Mouse (Mus musculus): ENCODE data around the gene Trio. TPM values are rescaled to one million over a fixed set of nuclear protein-coding genes. Genes with fewer than 3 reads are reported as not detected.
"Not testable (repeated sequence)": the region's sequence is repeated elsewhere in the genome, so short reads cannot be mapped to it uniquely, and the experiment has no call there.

The Trio gene
- polyA plus RNA-seq, 1 experiment, result 49.9 TPM

- Histone ChIP-seq H3K27ac (ENCODE audit: insufficient read depth, low read depth, low read length) (no peak overlapping the region), H3K4me1 (ENCODE audit: control insufficient read depth, insufficient read depth, low read length) (no peaks in the 10 kb centered on the region), H3K4me3 (ENCODE audit: insufficient read depth, low read length) (no peak overlapping the region)
- no peak for TF ChIP-seq POLR2A (IDR thresholded peaks at IDR 0.05; ENCODE audit: borderline replicate concordance, low read depth, low read length)
- no peak for TF ChIP-seq CTCF (IDR thresholded peaks at IDR 0.05; ENCODE audit: low read depth, low read length)
Measured at GRCm38 (mm10) chr15:27744995-27745394, 280.7 kb downstream of the Trio start.

- H3K4me3 ChIP-seq (ENCODE audit: insufficient read depth, low read length), result no peak overlapping the region
- H3K27ac ChIP-seq (ENCODE audit: insufficient read depth, low read depth, low read length), result no peak overlapping the region
- H3K4me1 ChIP-seq (ENCODE audit: control insufficient read depth, insufficient read depth, low read length), result no peaks in the 10 kb centered on the region
- no peak for TF ChIP-seq POLR2A (IDR thresholded peaks at IDR 0.05; ENCODE audit: borderline replicate concordance, low read depth, low read length)
- TF ChIP-seq CTCF (IDR thresholded peaks at IDR 0.05; ENCODE audit: low read depth, low read length), result no peak
Measured at GRCm38 (mm10) chr15:27740080-27740479, 285.6 kb downstream of the Trio start.

- Histone ChIP-seq H3K4me1 (ENCODE audit: control insufficient read depth, insufficient read depth, low read length) (no peaks in the 10 kb centered on the region), H3K4me3 (ENCODE audit: insufficient read depth, low read length) (no peak overlapping the region), H3K27ac (ENCODE audit: insufficient read depth, low read depth, low read length) (no peak overlapping the region)
- TF ChIP-seq CTCF (IDR thresholded peaks at IDR 0.05; ENCODE audit: low read depth, low read length) (no peak), POLR2A (IDR thresholded peaks at IDR 0.05; ENCODE audit: borderline replicate concordance, low read depth, low read length) (no peak)
Measured at GRCm38 (mm10) chr15:27731818-27732217, 293.8 kb downstream of the Trio start.

- Histone ChIP-seq H3K27ac (ENCODE audit: insufficient read depth, low read depth, low read length) (peak overlapping the region; percentile 97), H3K4me1 (ENCODE audit: control insufficient read depth, insufficient read depth, low read length) (peaks cover 32% of the 10 kb centered on the region), H3K4me3 (ENCODE audit: insufficient read depth, low read length) (no peak overlapping the region)
- TF ChIP-seq CTCF (IDR thresholded peaks at IDR 0.05; ENCODE audit: low read depth, low read length), result no peak
- TF ChIP-seq POLR2A (IDR thresholded peaks at IDR 0.05; ENCODE audit: borderline replicate concordance, low read depth, low read length), result no peak
Measured at GRCm38 (mm10) chr15:27726228-27726627, 299.4 kb downstream of the Trio start.

GRCm38 (mm10) chr15:27724796-27725680 is 300.6 kb downstream of the Trio start:
- TF ChIP-seq CTCF (IDR thresholded peaks at IDR 0.05; ENCODE audit: low read depth, low read length), result no peak
- no peak for TF ChIP-seq POLR2A (IDR thresholded peaks at IDR 0.05; ENCODE audit: borderline replicate concordance, low read depth, low read length)
- Histone ChIP-seq H3K27ac (ENCODE audit: insufficient read depth, low read depth, low read length) (peak overlapping the region; percentile 97), H3K4me3 (ENCODE audit: insufficient read depth, low read length) (peak overlapping the region; percentile 31), H3K4me1 (ENCODE audit: control insufficient read depth, insufficient read depth, low read length) (peaks cover 32% of the 10 kb centered on the region)

- Histone ChIP-seq H3K4me1 (ENCODE audit: control insufficient read depth, insufficient read depth, low read length) (peaks cover 32% of the 10 kb centered on the region), H3K27ac (ENCODE audit: insufficient read depth, low read depth, low read length) (peak overlapping the region; percentile 97), H3K4me3 (ENCODE audit: insufficient read depth, low read length) (peak overlapping the region; percentile 31)
- TF ChIP-seq POLR2A (IDR thresholded peaks at IDR 0.05; ENCODE audit: borderline replicate concordance, low read depth, low read length) (no peak), CTCF (IDR thresholded peaks at IDR 0.05; ENCODE audit: low read depth, low read length) (no peak)
Measured at GRCm38 (mm10) chr15:27724298-27724697, 301.4 kb downstream of the Trio start.

GRCm38 (mm10) chr15:27723746-27724145 is 301.9 kb downstream of the Trio start:
- TF ChIP-seq POLR2A (IDR thresholded peaks at IDR 0.05; ENCODE audit: borderline replicate concordance, low read depth, low read length) (no peak), CTCF (IDR thresholded peaks at IDR 0.05; ENCODE audit: low read depth, low read length) (no peak)
- H3K27ac ChIP-seq (ENCODE audit: insufficient read depth, low read depth, low read length), result peak overlapping the region; percentile 97
- peaks cover 37% of the 10 kb centered on the region for H3K4me1 ChIP-seq (ENCODE audit: control insufficient read depth, insufficient read depth, low read length)
- H3K4me3 ChIP-seq (ENCODE audit: insufficient read depth, low read length), result no peak overlapping the region

GRCm38 (mm10) chr15:27720297-27720696 is 305.4 kb downstream of the Trio start:
- peaks cover 33% of the 10 kb centered on the region for H3K4me1 ChIP-seq (ENCODE audit: control insufficient read depth, insufficient read depth, low read length)
- not testable (repeated sequence) for H3K27ac ChIP-seq (ENCODE audit: insufficient read depth, low read depth, low read length); H3K4me3 ChIP-seq (ENCODE audit: insufficient read depth, low read length)

GRCm38 (mm10) chr15:27718668-27719067 is 307.0 kb downstream of the Trio start:
- Histone ChIP-seq H3K4me1 (ENCODE audit: control insufficient read depth, insufficient read depth, low read length) (peaks cover 21% of the 10 kb centered on the region), H3K27ac (ENCODE audit: insufficient read depth, low read depth, low read length) (no peak overlapping the region), H3K4me3 (ENCODE audit: insufficient read depth, low read length) (no peak overlapping the region)
- no peak for TF ChIP-seq CTCF (IDR thresholded peaks at IDR 0.05; ENCODE audit: low read depth, low read length)
- no peak for TF ChIP-seq POLR2A (IDR thresholded peaks at IDR 0.05; ENCODE audit: borderline replicate concordance, low read depth, low read length)

- H3K4me1 ChIP-seq (ENCODE audit: control insufficient read depth, insufficient read depth, low read length), result peaks cover 20% of the 10 kb centered on the region
- no peak overlapping the region for H3K27ac ChIP-seq (ENCODE audit: insufficient read depth, low read depth, low read length)
- H3K4me3 ChIP-seq (ENCODE audit: insufficient read depth, low read length), result no peak overlapping the region
- TF ChIP-seq POLR2A (IDR thresholded peaks at IDR 0.05; ENCODE audit: borderline replicate concordance, low read depth, low read length) (no peak), CTCF (IDR thresholded peaks at IDR 0.05; ENCODE audit: low read depth, low read length) (no peak)
Measured at GRCm38 (mm10) chr15:27715331-27715730, 310.3 kb downstream of the Trio start.
